8 mouse cellular contexts compared by ENCODE assay signal in genomic region chr7:34168470-34169251, GRCm38 (mm10). TPM values are rescaled to one million over a fixed set of nuclear protein-coding genes. Genes with fewer than 3 reads are reported as not detected.
DNase-seq lines count a peak whose midpoint lies in the region; TF ChIP-seq lines count a peak whose summit lies in the region.

No protein-coding gene starts in this region.

- peaks cover 23% of the 10 kb centered on the region for H3K36me3 ChIP-seq in megakaryocyte, embryonic 14.5 days (replicated peaks; ENCODE audit: low read length)

- intact Hi-C loops in gastrocnemius, adult 2 months (cut with DNase I): loop anchor here (10.0 kb wide), 1 partner anchor 886 kb away; the partner anchor contains the start of gene Cebpg

- DNase-seq in WW6 (ENCODE audit: low read depth, low spot score): peak; percentile 80
- peak; percentile 86 to 93 for DNase-seq in cerebellum, postnatal 4 days (ENCODE audit: low spot score in 2 of 2)
- DNase-seq in gastrocnemius, adult 2 months: peak; percentile 96
- peak; percentile 63 for DNase-seq in hindlimb bud, embryonic 11.5 days (ENCODE audit: extremely low spot score, low read depth, low spot score)
- peak; percentile 86 to 87 for DNase-seq in left cerebral cortex, adult 8-10 months (ENCODE audit: low spot score in 2 of 2)
- DNase-seq in right cerebral cortex, postnatal 10 days (ENCODE audit: low spot score in 2 of 2): peak; percentile 94 to 95
- DNase-seq in urinary bladder, postnatal 25 days (ENCODE audit: low spot score): peak; percentile 94

- H3K27ac ChIP-seq in gastrocnemius, adult 2 months: peak overlapping the region; percentile 96

- no peaks in the 10 kb centered on the region for H3K9me3 ChIP-seq in megakaryocyte, embryonic 14.5 days

- TF ChIP-seq CTCF in gastrocnemius, adult 2 months (IDR thresholded peaks at IDR 0.05): no peak

- H3K4me3 ChIP-seq in gastrocnemius, adult 2 months: peak overlapping the region; percentile 91
- H3K4me3 ChIP-seq in megakaryocyte, embryonic 14.5 days (replicated peaks): peak overlapping the region; percentile 97

- H3K27me3 ChIP-seq in megakaryocyte, embryonic 14.5 days (replicated peaks): no peaks in the 10 kb centered on the region

- peaks cover 21% of the 10 kb centered on the region for H3K4me1 ChIP-seq in megakaryocyte, embryonic 14.5 days

RNA-seq across cellular contexts. Expression of gene Uba2, which starts 0.7 kb away (rescaled TPM):
- 10 to 100 TPM; 33.4 to 38.7 TPM for total RNA-seq in gastrocnemius, adult 2 months (2021)
- total RNA-seq in left cerebral cortex, adult 8-10 months (2022): 10 to 100 TPM; 87.0 to 89.6 (median 87.7) TPM
- 1.3 and 8.8 TPM in 2 replicates for polyA plus RNA-seq in megakaryocyte, embryonic 14.5 days (2012; ENCODE audit: insufficient read depth, low replicate concordance)

RNA-seq across cellular contexts. Expression of gene Pdcd2l, which starts 27.8 kb away (rescaled TPM):
- 10 to 100 TPM; 13.8 to 19.2 TPM for total RNA-seq in gastrocnemius, adult 2 months (2021)
- total RNA-seq in left cerebral cortex, adult 8-10 months (2022): 10 to 100 TPM; 22.3 to 25.5 (median 24.2) TPM
- 4.0 and 6.7 TPM in 2 replicates for polyA plus RNA-seq in megakaryocyte, embryonic 14.5 days (2012; ENCODE audit: insufficient read depth, low replicate concordance)

RNA-seq across cellular contexts. Expression of gene Wtip, which starts 35.6 kb away (rescaled TPM):
- 1 to 10 TPM; 3.2 to 3.9 TPM for total RNA-seq in gastrocnemius, adult 2 months (2021)
- total RNA-seq in left cerebral cortex, adult 8-10 months (2022): 10 to 100 TPM; 10.8 to 14.8 (median 13.5) TPM
- 1.2 and 1.7 TPM in 2 replicates for polyA plus RNA-seq in megakaryocyte, embryonic 14.5 days (2012; ENCODE audit: insufficient read depth, low replicate concordance)

Comparison
In these comparisons a context has a peak if more than half of its experiments do, and no peak if none do; other contexts are left out.
1. Peak in every context shown above with its lines: DNase-seq, H3K4me3 ChIP-seq and H3K27ac ChIP-seq.